Mouse (Mus musculus): ENCODE data around the gene Tnnc1. TPM values are rescaled to one million over a fixed set of nuclear protein-coding genes. Genes with fewer than 3 reads are reported as not detected.

Tnnc1 gene
- polyA plus RNA-seq (2015; fragmentation: Nextera tagmentation; extraction: Ambion mirVana), result 4.1 and 6.5 TPM in 2 replicates

- Histone ChIP-seq H3K27ac (replicated peaks) (no peak within 1 kb of the TSS), H3K9me3 (ENCODE audit: control insufficient read depth, low read length) (no peaks in the 10 kb centered on the region), H3K4me3 (ENCODE audit: low read depth, low read length) (no peak within 1 kb of the TSS), H3K4me2 (replicated peaks; ENCODE audit: low read depth) (no peak within 1 kb of the TSS), H3K36me3 (ENCODE audit: control insufficient read depth, insufficient read depth, low read length) (peaks cover 9% of the 10 kb centered on the region; the same call in 1 of the 2 replicates), H3K27me3 (ENCODE audit: control insufficient read depth, insufficient read depth, low read length) (no peaks in the 10 kb centered on the region), H3K4me1 (replicated peaks; ENCODE audit: control insufficient read depth, insufficient read depth) (no peaks in the 10 kb centered on the region; the same call in 1 of the 2 replicates), H3K9ac (ENCODE audit: low read length) (no peak within 1 kb of the TSS)
- DNase-seq (ENCODE audit: low spot score) (no peak), ATAC-seq (ENCODE audit: low FRiP score, low TSS enrichment) (no peak)
- TF ChIP-seq CTCF (IDR thresholded peaks at IDR 0.05; ENCODE audit: low read depth), result no peak
- no peak for TF ChIP-seq EP300 (optimal IDR thresholded peaks at IDR 0.05)
- 60% methylated on average over 2 of the region's 2 CpGs for WGBS
Observed at GRCm38 (mm10) chr14:31208084-31208483, at the start of gene Tnnc1. Tnnc1 (plus strand) TSS chr14:31208312.

GRCm38 (mm10) chr14:31160196-31161150 lies 47.6 kb upstream of the Tnnc1 start:
- TF ChIP-seq EP300 (optimal IDR thresholded peaks at IDR 0.05) (no peak), CTCF (IDR thresholded peaks at IDR 0.05; ENCODE audit: low read depth) (no peak)

GRCm38 (mm10) chr14:31161191-31161590 lies 46.9 kb upstream of the Tnnc1 start:
- no peak overlapping the region for H3K9ac ChIP-seq (ENCODE audit: low read length)
- H3K4me2 ChIP-seq (replicated peaks; ENCODE audit: low read depth), result no peak overlapping the region
- H3K4me1 ChIP-seq (replicated peaks; ENCODE audit: control insufficient read depth, insufficient read depth), result no peaks in the 10 kb centered on the region
- H3K9me3 ChIP-seq (ENCODE audit: control insufficient read depth, low read length), result no peaks in the 10 kb centered on the region
- DNase-seq (ENCODE audit: low spot score) (no peak), ATAC-seq (ENCODE audit: low FRiP score, low TSS enrichment) (no peak)
- no peak overlapping the region for H3K27ac ChIP-seq (replicated peaks)
- WGBS, result 78% methylated on average over 7 of the region's 7 CpGs
- TF ChIP-seq EP300 (optimal IDR thresholded peaks at IDR 0.05), result no peak
- TF ChIP-seq CTCF (IDR thresholded peaks at IDR 0.05; ENCODE audit: low read depth), result no peak
- no peaks in the 10 kb centered on the region for H3K36me3 ChIP-seq (ENCODE audit: control insufficient read depth, insufficient read depth, low read length)
- no peak overlapping the region for H3K4me3 ChIP-seq (ENCODE audit: low read depth, low read length)
- no peaks in the 10 kb centered on the region for H3K27me3 ChIP-seq (ENCODE audit: control insufficient read depth, insufficient read depth, low read length)

More at GRCm38 (mm10) chr14:31160196-31161150, 47.6 kb upstream of the Tnnc1 start:
- no peaks in the 10 kb centered on the region for H3K4me1 ChIP-seq (replicated peaks; ENCODE audit: control insufficient read depth, insufficient read depth)
- peak overlapping the region; percentile 20; the same call in 1 of the 2 replicates for H3K4me2 ChIP-seq (replicated peaks; ENCODE audit: low read depth)
- H3K4me3 ChIP-seq (ENCODE audit: low read depth, low read length), result no peak overlapping the region
- WGBS, result 56% methylated on average over 27 of the region's 27 CpGs
- DNase-seq (ENCODE audit: low spot score) (peak; percentile 39), ATAC-seq (ENCODE audit: low FRiP score, low TSS enrichment) (peak; percentile 56)
- H3K9me3 ChIP-seq (ENCODE audit: control insufficient read depth, low read length), result no peaks in the 10 kb centered on the region
- no peak overlapping the region for H3K27ac ChIP-seq (replicated peaks)
- no peaks in the 10 kb centered on the region for H3K27me3 ChIP-seq (ENCODE audit: control insufficient read depth, insufficient read depth, low read length)
- no peaks in the 10 kb centered on the region for H3K36me3 ChIP-seq (ENCODE audit: control insufficient read depth, insufficient read depth, low read length)
- H3K9ac ChIP-seq (ENCODE audit: low read length), result no peak overlapping the region

GRCm38 (mm10) chr14:31161638-31162037 lies 46.5 kb upstream of the Tnnc1 start:
- Histone ChIP-seq H3K9ac (ENCODE audit: low read length) (no peak overlapping the region), H3K27ac (replicated peaks) (no peak overlapping the region), H3K36me3 (ENCODE audit: control insufficient read depth, insufficient read depth, low read length) (no peaks in the 10 kb centered on the region), H3K9me3 (ENCODE audit: control insufficient read depth, low read length) (no peaks in the 10 kb centered on the region), H3K4me1 (replicated peaks; ENCODE audit: control insufficient read depth, insufficient read depth) (no peaks in the 10 kb centered on the region), H3K27me3 (ENCODE audit: control insufficient read depth, insufficient read depth, low read length) (no peaks in the 10 kb centered on the region), H3K4me3 (ENCODE audit: low read depth, low read length) (no peak overlapping the region), H3K4me2 (replicated peaks; ENCODE audit: low read depth) (no peak overlapping the region)
- no peak for ATAC-seq (ENCODE audit: low FRiP score, low TSS enrichment)
- WGBS, result 70% methylated on average over 10 of the region's 10 CpGs
- TF ChIP-seq CTCF (IDR thresholded peaks at IDR 0.05; ENCODE audit: low read depth) (no peak), EP300 (optimal IDR thresholded peaks at IDR 0.05) (no peak)
- no peak for DNase-seq (ENCODE audit: low spot score)

- 69% methylated on average over 8 of the region's 8 CpGs for WGBS
- ATAC-seq (ENCODE audit: low FRiP score, low TSS enrichment) (no peak), DNase-seq (ENCODE audit: low spot score) (no peak)
- TF ChIP-seq CTCF (IDR thresholded peaks at IDR 0.05; ENCODE audit: low read depth) (no peak), EP300 (optimal IDR thresholded peaks at IDR 0.05) (no peak)
- Histone ChIP-seq H3K27me3 (ENCODE audit: control insufficient read depth, insufficient read depth, low read length) (no peaks in the 10 kb centered on the region), H3K9ac (ENCODE audit: low read length) (no peak overlapping the region), H3K4me1 (replicated peaks; ENCODE audit: control insufficient read depth, insufficient read depth) (no peaks in the 10 kb centered on the region), H3K27ac (replicated peaks) (no peak overlapping the region), H3K4me3 (ENCODE audit: low read depth, low read length) (no peak overlapping the region), H3K4me2 (replicated peaks; ENCODE audit: low read depth) (no peak overlapping the region), H3K9me3 (ENCODE audit: control insufficient read depth, low read length) (no peaks in the 10 kb centered on the region), H3K36me3 (ENCODE audit: control insufficient read depth, insufficient read depth, low read length) (no peaks in the 10 kb centered on the region)
Observed at GRCm38 (mm10) chr14:31164067-31164466, 44.0 kb upstream of the Tnnc1 start.

- TF ChIP-seq EP300 (optimal IDR thresholded peaks at IDR 0.05) (no peak), CTCF (IDR thresholded peaks at IDR 0.05; ENCODE audit: low read depth) (no peak)
- Histone ChIP-seq H3K9me3 (ENCODE audit: control insufficient read depth, low read length) (no peaks in the 10 kb centered on the region), H3K36me3 (ENCODE audit: control insufficient read depth, insufficient read depth, low read length) (no peaks in the 10 kb centered on the region), H3K27ac (replicated peaks) (no peak overlapping the region), H3K4me1 (replicated peaks; ENCODE audit: control insufficient read depth, insufficient read depth) (no peaks in the 10 kb centered on the region), H3K4me2 (replicated peaks; ENCODE audit: low read depth) (no peak overlapping the region), H3K4me3 (ENCODE audit: low read depth, low read length) (no peak overlapping the region), H3K27me3 (ENCODE audit: control insufficient read depth, insufficient read depth, low read length) (no peaks in the 10 kb centered on the region), H3K9ac (ENCODE audit: low read length) (no peak overlapping the region)
- ATAC-seq (ENCODE audit: low FRiP score, low TSS enrichment) (no peak), DNase-seq (ENCODE audit: low spot score) (no peak)
- WGBS, result 34% methylated on average over 2 of the region's 2 CpGs
Observed at GRCm38 (mm10) chr14:31165010-31165409, 43.1 kb upstream of the Tnnc1 start.

All from stomach, postnatal 0 days (tissue).